Mouse (Mus musculus) stomach, embryonic 14.5 days (tissue): ENCODE data around the gene Casz1. TPM values are rescaled to one million over a fixed set of nuclear protein-coding genes. Genes with fewer than 3 reads are reported as not detected.

Experiments used
- ATAC-seq: fragments of 200-750 bp; cut with Nextera tagmentation; 2 replicates; pipeline ENCODE4 v1.8.0; 2017; ENCODE audit warnings: low read depth, moderate TSS enrichment; ENCODE audit not compliant: insufficient number of reproducible peaks, insufficient read depth, low FRiP score
- H3K27ac ChIP-seq: fragments of 300-500 bp; sonication (generic); 2 replicates; pipeline ENCODE4 v1.5.1; 2014; ENCODE audit warnings: mild to moderate bottlenecking, low read length, moderate library complexity, mixed read lengths
- H3K27me3 ChIP-seq: fragments of 300-500 bp; sonication (generic); 2 replicates; pipeline ENCODE4 v1.6.1; 2014; ENCODE audit warnings: low read length, control low read depth, mixed read lengths; ENCODE audit not compliant: control insufficient read depth, insufficient read depth
- H3K36me3 ChIP-seq: fragments of 300-500 bp; sonication (generic); 2 replicates; pipeline ENCODE4 v1.6.1; 2014; ENCODE audit warnings: mild to moderate bottlenecking, control low read depth, low read length, moderate library complexity, mixed read lengths; ENCODE audit not compliant: control insufficient read depth, insufficient read depth
- H3K4me1 ChIP-seq: fragments of 300-500 bp; sonication (generic); 2 replicates; pipeline ENCODE4 v1.6.1; 2014; ENCODE audit warnings: low read length, control low read depth, mixed read lengths; ENCODE audit not compliant: control insufficient read depth, insufficient read depth
- H3K4me2 ChIP-seq: fragments of 300-500 bp; sonication (generic); replicated peaks from 2 replicates; pipeline ENCODE4 v1.6.1; 2014; ENCODE audit warnings: low read depth, low read length, control low read depth
- H3K4me3 ChIP-seq: fragments of 300-500 bp; sonication (generic); 2 replicates; pipeline ENCODE4 v1.5.1; 2014; ENCODE audit warnings: low read depth, low read length, control low read depth
- H3K9ac ChIP-seq: fragments of 300-500 bp; sonication (generic); replicated peaks from 2 replicates; pipeline ENCODE4 v1.6.1; 2014; ENCODE audit warnings: low read depth, mild to moderate bottlenecking, control low read depth, low read length, moderate library complexity, mixed read lengths
- H3K9me3 ChIP-seq: fragments of 300-500 bp; sonication (generic); 2 replicates; pipeline ENCODE4 v1.6.1; 2016; ENCODE audit warnings: low read depth, low read length, control low read depth; ENCODE audit not compliant: control insufficient read depth
- WGBS: fragments of 180-500 bp; shearing (Covaris S2); extraction: QIAGEN DNeasy Blood & Tissue Kit; methylation state at CpG from one replicate; pipeline ENCODE4 v1.1.7; 2014; 5-methylcytosine and 5-hydroxymethylcytosine counted together
- polyA plus RNA-seq: library from polyadenylated mRNA; unstranded; fragments of >200 nt; fragmentation: Nextera tagmentation; extraction: Ambion mirVana; gene quantifications from 2 replicates; pipeline ENCODE4 v1.2.1, GENCODE M21; 2014

The Casz1 gene
- polyA plus RNA-seq, 1 experiment from 2014 or later = 10.3 TPM

DNA sequence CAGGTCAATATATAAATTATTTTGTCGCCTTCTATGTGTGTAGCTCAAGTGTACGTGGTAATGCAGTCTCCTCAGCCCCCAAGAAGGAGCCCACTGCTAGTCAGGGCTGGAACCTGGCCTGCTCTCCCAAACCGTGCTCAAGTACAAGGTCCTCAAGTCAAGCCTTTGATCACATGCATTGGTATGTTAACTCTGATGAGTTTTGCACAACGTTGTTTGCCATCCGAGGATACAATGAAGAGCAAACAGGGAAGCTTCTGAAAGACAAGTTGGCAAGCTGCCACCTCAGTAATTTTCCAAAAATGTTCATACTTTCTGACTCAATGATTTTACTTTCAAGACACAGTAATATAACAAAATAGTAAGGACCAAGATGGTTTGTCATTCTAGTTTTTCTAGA lies 189.7 kb downstream of the Casz1 start:
- no peaks in the 10 kb centered on the region for H3K36me3 ChIP-seq
- H3K4me3 ChIP-seq = no peak overlapping the region
- no peaks in the 10 kb centered on the region for H3K4me1 ChIP-seq
- H3K27me3 ChIP-seq = no peaks in the 10 kb centered on the region
- no peak overlapping the region for H3K27ac ChIP-seq
- H3K4me2 ChIP-seq = no peak overlapping the region
- ATAC-seq = no peak
- no peak overlapping the region for H3K9ac ChIP-seq
- WGBS = 65% methylated on average over 5 of the region's 5 CpGs
- no peaks in the 10 kb centered on the region for H3K9me3 ChIP-seq

DNA sequence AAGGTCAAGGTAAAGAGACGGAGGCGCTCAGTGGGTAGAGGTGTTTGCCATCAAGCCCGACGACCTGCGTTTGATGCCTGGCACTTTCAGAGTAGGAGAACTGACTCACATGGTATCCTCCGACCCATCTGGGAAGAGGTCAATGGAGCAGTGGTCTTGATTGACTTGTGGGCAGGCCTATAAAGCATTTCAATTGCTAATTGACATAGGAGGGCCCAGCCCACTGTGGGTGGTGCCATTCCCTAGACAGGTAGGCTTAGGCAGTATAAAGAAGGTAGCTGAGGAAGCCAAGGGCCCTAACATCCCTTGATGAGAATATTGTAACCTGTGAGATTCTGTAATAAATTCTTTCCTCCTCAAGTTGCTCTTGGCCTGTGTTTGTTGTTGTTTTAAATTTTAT lies 196.5 kb downstream of the Casz1 start:
- no peak overlapping the region for H3K4me2 ChIP-seq
- no peaks in the 10 kb centered on the region for H3K4me1 ChIP-seq
- no peaks in the 10 kb centered on the region for H3K27me3 ChIP-seq
- 91% methylated on average over 6 of the region's 6 CpGs for WGBS
- no peak overlapping the region for H3K4me3 ChIP-seq
- no peak for ATAC-seq
- H3K9ac ChIP-seq = no peak overlapping the region
- no peaks in the 10 kb centered on the region for H3K9me3 ChIP-seq
- no peak overlapping the region for H3K27ac ChIP-seq
- H3K36me3 ChIP-seq = peaks cover 2% of the 10 kb centered on the region; the same call in 1 of the 2 replicates

DNA sequence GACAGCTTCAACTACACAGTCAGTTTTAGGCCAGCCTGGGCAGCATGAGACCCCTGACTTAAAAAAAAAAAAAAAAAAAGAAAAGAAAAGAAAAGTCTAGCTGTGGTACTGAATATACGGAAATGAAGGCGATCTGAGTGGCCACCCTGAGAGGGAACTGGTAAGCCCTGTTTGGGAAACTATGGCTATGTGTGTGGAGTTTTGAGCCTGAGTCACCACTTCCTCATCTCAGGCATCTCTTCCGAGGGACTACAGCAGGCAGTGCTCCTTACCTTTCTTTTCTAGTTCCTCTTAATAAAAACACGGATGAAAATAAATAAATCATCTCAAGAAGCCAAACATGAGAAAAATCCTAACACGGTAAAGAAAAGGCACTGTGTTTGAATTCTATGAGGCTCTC lies 197.3 kb downstream of the Casz1 start:
- Histone ChIP-seq H3K27ac (no peak overlapping the region), H3K4me1 (no peaks in the 10 kb centered on the region), H3K4me3 (no peak overlapping the region), H3K4me2 (no peak overlapping the region), H3K9me3 (no peaks in the 10 kb centered on the region), H3K9ac (no peak overlapping the region), H3K36me3 (peaks cover 2% of the 10 kb centered on the region; the same call in 1 of the 2 replicates), H3K27me3 (no peaks in the 10 kb centered on the region)
- WGBS = 73% methylated on average over 5 of the region's 5 CpGs
- no peak for ATAC-seq

DNA sequence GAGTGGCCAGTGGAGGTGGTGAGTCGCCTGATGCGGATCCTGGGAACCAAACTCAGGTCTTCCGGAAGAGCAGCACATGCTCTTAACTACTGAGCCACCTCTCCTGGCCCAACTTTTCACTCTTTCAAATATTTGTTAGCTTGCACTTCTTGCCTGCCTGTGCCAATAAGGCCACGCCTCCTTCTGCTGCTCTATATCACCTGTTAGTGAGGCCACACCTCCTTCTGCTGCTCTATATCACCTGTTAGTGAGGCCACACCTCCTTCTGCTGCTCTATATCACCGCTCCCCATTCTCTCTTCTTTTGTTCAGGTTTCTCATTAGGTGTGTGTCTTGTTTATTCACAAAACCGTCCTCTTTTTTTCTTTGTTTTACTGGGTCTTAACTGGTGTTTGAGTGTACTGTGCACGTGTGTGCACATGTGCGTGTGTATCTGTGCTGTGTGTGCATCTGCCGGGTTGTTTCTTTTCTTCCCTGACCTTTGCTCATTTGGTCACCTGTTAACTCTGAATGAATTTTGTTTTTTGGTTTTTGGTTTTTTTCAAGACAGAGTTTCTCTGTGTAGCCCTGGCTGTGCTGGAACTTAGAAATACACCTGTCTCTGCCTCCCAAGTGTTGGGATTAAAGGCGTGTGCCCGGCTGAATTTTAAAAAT lies 198.3 kb downstream of the Casz1 start:
- ATAC-seq = peak; percentile 92
- H3K9ac ChIP-seq = no peak overlapping the region
- no peaks in the 10 kb centered on the region for H3K4me1 ChIP-seq
- no peak overlapping the region for H3K4me3 ChIP-seq
- no peak overlapping the region for H3K27ac ChIP-seq
- no peak overlapping the region for H3K4me2 ChIP-seq
- peaks cover 2% of the 10 kb centered on the region; the same call in 1 of the 2 replicates for H3K36me3 ChIP-seq
- 81% methylated on average over 11 of the region's 11 CpGs for WGBS
- H3K27me3 ChIP-seq = no peaks in the 10 kb centered on the region
- no peaks in the 10 kb centered on the region for H3K9me3 ChIP-seq

Other genes starting within 250 kb of the Casz1 start
- 86.6 and 93.1 TPM in 2 replicates for gene Exosc10, start 246.0 kb upstream of the Casz1 start, polyA plus RNA-seq
- gene Srm, start 212.9 kb upstream of the Casz1 start, polyA plus RNA-seq = 197 and 201 TPM in 2 replicates
- gene Masp2, start 201.9 kb upstream of the Casz1 start, polyA plus RNA-seq = 0.67 TPM in 1 of 2 replicates, not detected in the other
- gene Tardbp, start 177.4 kb upstream of the Casz1 start, polyA plus RNA-seq = 154 and 159 TPM in 2 replicates
- not detected in 2 replicates for gene Gm572, start 161.1 kb upstream of the Casz1 start, polyA plus RNA-seq